In genomic region chr19:46562132-46562531, GRCm38 (mm10) we compare ENCODE assay signal across 8 mouse cellular contexts. TPM values are rescaled to one million over a fixed set of nuclear protein-coding genes. Genes with fewer than 3 reads are reported as not detected.
A peak's percentile ranks its signal among the peaks of the same experiment; 100 is the strongest.
DNase-seq lines count a peak whose midpoint lies in the region; ATAC-seq and TF ChIP-seq lines count a peak whose summit lies in the region.

No protein-coding gene starts in this region.

- TF ChIP-seq RAD21 in CH12.LX (IDR thresholded peaks at IDR 0.05; ENCODE audit: low read depth, low read length) = peak; percentile 55

- H3K4me3 ChIP-seq in CH12.LX (replicated peaks in 1 of 3; ENCODE audit: low read depth in 2 of 3, low read length in 2 of 3, poor library complexity in 1 of 3) = no peak overlapping the region
- H3K4me3 ChIP-seq in forebrain, embryonic 16.5 days (replicated peaks; ENCODE audit: low read length) = no peak overlapping the region
- no peak overlapping the region for H3K4me3 ChIP-seq in hindbrain, embryonic 13.5 days
- H3K4me3 ChIP-seq in limb, embryonic 15.5 days = no peak overlapping the region

- no peaks in the 10 kb centered on the region for H3K9me3 ChIP-seq in CH12.LX (replicated peaks; ENCODE audit: low read length)
- no peaks in the 10 kb centered on the region for H3K9me3 ChIP-seq in forebrain, embryonic 16.5 days (ENCODE audit: control insufficient read depth, low read length)
- H3K9me3 ChIP-seq in hindbrain, embryonic 13.5 days = no peaks in the 10 kb centered on the region
- no peaks in the 10 kb centered on the region for H3K9me3 ChIP-seq in limb, embryonic 15.5 days

- TF ChIP-seq EP300 in CH12.LX (IDR thresholded peaks at IDR 0.05; ENCODE audit: low read length) = no peak

- peaks cover 8 to 31% of the 10 kb centered on the region in 2 experiments for H3K4me1 ChIP-seq in CH12.LX (ENCODE audit: control insufficient read depth in 1 of 2, insufficient read depth in 2 of 2)
- peaks cover 4% of the 10 kb centered on the region for H3K4me1 ChIP-seq in forebrain, embryonic 16.5 days (replicated peaks; ENCODE audit: control insufficient read depth, insufficient read depth, low read length)
- H3K4me1 ChIP-seq in hindbrain, embryonic 13.5 days (replicated peaks) = peaks cover 7% of the 10 kb centered on the region; the same call in 1 of the 2 replicates
- peaks cover 7% of the 10 kb centered on the region for H3K4me1 ChIP-seq in limb, embryonic 15.5 days

- H3K9ac ChIP-seq in CH12.LX (ENCODE audit: insufficient read depth, low read depth) = no peak overlapping the region
- H3K9ac ChIP-seq in forebrain, embryonic 16.5 days (replicated peaks; ENCODE audit: low read depth, low read length) = no peak overlapping the region
- H3K9ac ChIP-seq in hindbrain, embryonic 13.5 days = no peak overlapping the region
- H3K9ac ChIP-seq in limb, embryonic 15.5 days = no peak overlapping the region

- ATAC-seq in forebrain, embryonic 16.5 days = peak; percentile 59; the same call in 1 of the 2 replicates
- no peak for ATAC-seq in hindbrain, embryonic 13.5 days (ENCODE audit: low FRiP score)
- ATAC-seq in limb, embryonic 15.5 days (ENCODE audit: insufficient number of reproducible peaks, low FRiP score, low TSS enrichment, low read depth) = no peak
- peak; percentile 66; the same call in 1 of the 2 replicates for ATAC-seq in neutrophil, adult 5-6 weeks (ENCODE audit: extremely low read depth, insufficient number of reproducible peaks, low FRiP score, poor library complexity, severe bottlenecking)
- no peak for ATAC-seq in activated CD4-positive, CD25-positive, alpha-beta regulatory T cell, adult 4 months

- H3K36me3 ChIP-seq in CH12.LX (replicated peaks in 1 of 2; ENCODE audit: control insufficient read depth in 1 of 2, insufficient read depth in 1 of 2, low read length in 1 of 2) = peaks cover under 1 to 9% of the 10 kb centered on the region in 2 experiments
- H3K36me3 ChIP-seq in forebrain, embryonic 16.5 days (ENCODE audit: control insufficient read depth, insufficient read depth) = no peaks in the 10 kb centered on the region
- H3K36me3 ChIP-seq in hindbrain, embryonic 13.5 days = peaks cover 20% of the 10 kb centered on the region
- H3K36me3 ChIP-seq in limb, embryonic 15.5 days = peaks cover 15% of the 10 kb centered on the region

- in situ Hi-C loops in CH12.LX (cut with MboI; ENCODE audit: low pct_ligation_motif_present, low pct_unique_long_range_greater_than_20kb, low sequenced_read_pairs) = no loop called here

- TF ChIP-seq CTCF in CH12.LX (conservative IDR thresholded peaks at IDR 0.05 in 1 of 2, IDR thresholded peaks at IDR 0.05 in 1 of 2; ENCODE audit: low read depth in 2 of 2, low read length in 2 of 2) = peak; percentile 30 to 95

- H3K27ac ChIP-seq in CH12.LX (ENCODE audit: insufficient read depth, low read depth) = no peak overlapping the region
- peak overlapping the region; percentile 30; the same call in 1 of the 2 replicates for H3K27ac ChIP-seq in forebrain, embryonic 16.5 days (ENCODE audit: low read length)
- peak overlapping the region; percentile 59; the same call in 1 of the 2 replicates for H3K27ac ChIP-seq in hindbrain, embryonic 13.5 days
- H3K27ac ChIP-seq in limb, embryonic 15.5 days = peak overlapping the region; percentile 65; the same call in 1 of the 2 replicates

- no peak overlapping the region for H3K4me2 ChIP-seq in CH12.LX (ENCODE audit: insufficient read depth, low read depth, poor library complexity, severe bottlenecking)
- H3K4me2 ChIP-seq in forebrain, embryonic 16.5 days (ENCODE audit: low read length) = no peak overlapping the region
- H3K4me2 ChIP-seq in hindbrain, embryonic 13.5 days = no peak overlapping the region
- no peak overlapping the region for H3K4me2 ChIP-seq in limb, embryonic 15.5 days

- peak; percentile 57 for DNase-seq in 3134 (ENCODE audit: extremely low read depth, insufficient read length, low spot score)
- peak; percentile 74 for DNase-seq in CH12.LX (ENCODE audit: extremely low read depth)
- peak; percentile 54 for DNase-seq in c-Kit-positive CD71-positive TER-119-positive erythroid progenitor cells, embryonic 14.5 days (ENCODE audit: low spot score)

- TF ChIP-seq POLR2A in CH12.LX (IDR thresholded peaks at IDR 0.05; ENCODE audit: low read depth, low read length) = 0 out of 2 replicates have a peak, but pooled peaks have one; percentile 20

- H3K27me3 ChIP-seq in CH12.LX (replicated peaks) = no peaks in the 10 kb centered on the region
- H3K27me3 ChIP-seq in forebrain, embryonic 16.5 days (replicated peaks; ENCODE audit: control insufficient read depth, insufficient read depth, low read length) = no peaks in the 10 kb centered on the region
- H3K27me3 ChIP-seq in hindbrain, embryonic 13.5 days = no peaks in the 10 kb centered on the region
- no peaks in the 10 kb centered on the region for H3K27me3 ChIP-seq in limb, embryonic 15.5 days

- dilution Hi-C loops in CH12.LX (cut with MboI; ENCODE audit: extremely low pct_ligation_motif_present, extremely low pct_unique_long_range_greater_than_20kb, low sequenced_read_pairs) = no loop called here

- no peaks in the 10 kb centered on the region for H3K79me2 ChIP-seq in CH12.LX (replicated peaks; ENCODE audit: control insufficient read depth, extremely low read depth, insufficient read depth, poor library complexity, severe bottlenecking)

- WGBS in forebrain, embryonic 16.5 days = 22% methylated on average over 1 of the region's 1 CpGs
- whole genome bisulfite sequencing in hindbrain, embryonic 13.5 days = 34% methylated on average over 1 of the region's 1 CpGs
- 18% methylated on average over 1 of the region's 1 CpGs for WGBS in limb, embryonic 15.5 days

TF ChIP-seq in CH12.LX, 34 proteins besides CTCF, POLR2A, EP300 and RAD21 (continues in another document):
- peak; percentile 69 for TF ChIP-seq SMC3 (IDR thresholded peaks at IDR 0.05; ENCODE audit: low read depth, low read length)
- no peak for TF ChIP-seq CHD2 (IDR thresholded peaks at IDR 0.05; ENCODE audit: low read length)
- TF ChIP-seq RCOR1 (conservative IDR thresholded peaks at IDR 0.05; ENCODE audit: low read depth, low read length) = no peak
- TF ChIP-seq BHLHE40 (IDR thresholded peaks at IDR 0.05; ENCODE audit: low read depth, low read length) = no peak
- TF ChIP-seq JUN (IDR thresholded peaks at IDR 0.05; ENCODE audit: insufficient read depth, low read depth, low read length) = no peak
- TF ChIP-seq CHD1 (IDR thresholded peaks at IDR 0.05; ENCODE audit: low read depth, low read length) = no peak
- TF ChIP-seq USF2 (conservative IDR thresholded peaks at IDR 0.05; ENCODE audit: low read depth, low read length) = no peak
- TF ChIP-seq MXI1 (IDR thresholded peaks at IDR 0.05; ENCODE audit: low read depth, low read length) = peak; percentile 71; the same call in 1 of the 2 replicates
- TF ChIP-seq MAZ (IDR thresholded peaks at IDR 0.05; ENCODE audit: low read depth, low read length) = no peak
- TF ChIP-seq MAX (IDR thresholded peaks at IDR 0.05; ENCODE audit: low read length) = peak; percentile 81
- TF ChIP-seq IRF4 (IDR thresholded peaks at IDR 0.05; ENCODE audit: low read depth, low read length) = peak; percentile 19; the same call in 1 of the 2 replicates
- no peak for TF ChIP-seq GABPA (IDR thresholded peaks at IDR 0.05; ENCODE audit: insufficient replicate concordance, low read depth, low read length)
- TF ChIP-seq E2F4 (IDR thresholded peaks at IDR 0.05; ENCODE audit: insufficient replicate concordance, low read depth, low read length) = no peak
- TF ChIP-seq HCFC1 (IDR thresholded peaks at IDR 0.05; ENCODE audit: low read depth, low read length) = no peak
- TF ChIP-seq ELF1 (IDR thresholded peaks at IDR 0.05; ENCODE audit: low read depth, low read length) = no peak
- no peak for TF ChIP-seq KAT2A (IDR thresholded peaks at IDR 0.05; ENCODE audit: insufficient replicate concordance, low read length)
- TF ChIP-seq MEF2A (IDR thresholded peaks at IDR 0.05; ENCODE audit: borderline replicate concordance, low read depth, low read length) = no peak
- TF ChIP-seq MAFK (IDR thresholded peaks at IDR 0.05; ENCODE audit: insufficient replicate concordance, low read length) = no peak; the same call in 1 of the 2 replicates
- TF ChIP-seq ZKSCAN1 (IDR thresholded peaks at IDR 0.05; ENCODE audit: borderline replicate concordance, low read depth, low read length) = no peak
- no peak for TF ChIP-seq ETS1 (conservative IDR thresholded peaks at IDR 0.05; ENCODE audit: low read depth, low read length)

RNA-seq across cellular contexts. Expression of gene Arl3, which starts 10.9 kb away (rescaled TPM):
- total RNA-seq in CH12.LX (2012; rRNA removed) (38.4 and 46.5 TPM in 2 replicates), CH12.LX (2014; rRNA removed) (23.7 and 24.1 TPM in 2 replicates)
- 40.4 and 45.3 TPM in 2 replicates for polyA plus RNA-seq in CH12.LX (2012; ENCODE audit: insufficient read length, low read depth)
- 226 and 246 TPM in 2 replicates for polyA plus RNA-seq in forebrain, embryonic 16.5 days (2015; fragmentation: Nextera tagmentation; extraction: Ambion mirVana)
- polyA plus RNA-seq in hindbrain, embryonic 13.5 days (2015; fragmentation: Nextera tagmentation; extraction: Ambion mirVana) = 212 and 220 TPM in 2 replicates
- 127 and 138 TPM in 2 replicates for polyA plus RNA-seq in limb, embryonic 15.5 days (2015; fragmentation: Nextera tagmentation; extraction: Ambion mirVana)
- total RNA-seq in neutrophil, adult 5-6 weeks (2017) = 26.3 and 31.1 TPM in 2 replicates
- 10 to 100 TPM; 22.1 to 24.5 TPM for polyA plus RNA-seq in activated CD4-positive, CD25-positive, alpha-beta regulatory T cell, adult 4 months (2017; shearing (Covaris generic))

RNA-seq across cellular contexts. Expression of gene Sfxn2, which starts 11.0 kb away (rescaled TPM):
- total RNA-seq in CH12.LX (2012; rRNA removed) = 8.5 and 9.4 TPM in 2 replicates
- 5.9 and 6.8 TPM in 2 replicates for total RNA-seq in CH12.LX (2014; rRNA removed)
- 11.1 and 11.8 TPM in 2 replicates for polyA plus RNA-seq in CH12.LX (2012; ENCODE audit: insufficient read length, low read depth)
- 14.3 and 14.8 TPM in 2 replicates for polyA plus RNA-seq in forebrain, embryonic 16.5 days (2015; fragmentation: Nextera tagmentation; extraction: Ambion mirVana)
- polyA plus RNA-seq in hindbrain, embryonic 13.5 days (2015; fragmentation: Nextera tagmentation; extraction: Ambion mirVana) = 10.3 and 12.6 TPM in 2 replicates
- polyA plus RNA-seq in limb, embryonic 15.5 days (2015; fragmentation: Nextera tagmentation; extraction: Ambion mirVana) = 22.3 and 23.5 TPM in 2 replicates
- total RNA-seq in neutrophil, adult 5-6 weeks (2017) = 20.3 and 21.1 TPM in 2 replicates
- polyA plus RNA-seq in activated CD4-positive, CD25-positive, alpha-beta regulatory T cell, adult 4 months (2017; shearing (Covaris generic)) = 1 to 10 TPM; 4.3 to 6.9 TPM

RNA-seq across cellular contexts. Expression of gene Wbp1l, which starts 36.8 kb away (rescaled TPM):
- 17.4 and 20.2 TPM in 2 replicates for total RNA-seq in CH12.LX (2012; rRNA removed)
- 10.6 and 11.6 TPM in 2 replicates for total RNA-seq in CH12.LX (2014; rRNA removed)
- polyA plus RNA-seq in CH12.LX (2012; ENCODE audit: insufficient read length, low read depth) = 22.3 and 23.5 TPM in 2 replicates
- 39.1 and 41.3 TPM in 2 replicates for polyA plus RNA-seq in forebrain, embryonic 16.5 days (2015; fragmentation: Nextera tagmentation; extraction: Ambion mirVana)
- polyA plus RNA-seq in hindbrain, embryonic 13.5 days (2015; fragmentation: Nextera tagmentation; extraction: Ambion mirVana) = 42.2 and 44.5 TPM in 2 replicates
- polyA plus RNA-seq in limb, embryonic 15.5 days (2015; fragmentation: Nextera tagmentation; extraction: Ambion mirVana) = 53.4 and 59.3 TPM in 2 replicates
- total RNA-seq in neutrophil, adult 5-6 weeks (2017) = 77.1 and 79.3 TPM in 2 replicates
- 10 to 100 TPM; 19.7 to 20.0 TPM for polyA plus RNA-seq in activated CD4-positive, CD25-positive, alpha-beta regulatory T cell, adult 4 months (2017; shearing (Covaris generic))

Comparison
In these comparisons a context has a peak if more than half of its experiments do, and no peak if none do; other contexts are left out.
1. ATAC-seq: peak in forebrain, embryonic 16.5 days (single experiment) and neutrophil, adult 5-6 weeks (single experiment); none in hindbrain, embryonic 13.5 days (single experiment), limb, embryonic 15.5 days (single experiment) and activated CD4-positive, CD25-positive, alpha-beta regulatory T cell, adult 4 months (single experiment).
2. Peak in every context shown above with its lines, with median percentiles within 50 percentile points of each other: DNase-seq.